In genomic region chrX:38334329-38335279, GRCm38 (mm10) we compare ENCODE assay signal across 8 mouse cellular contexts. TPM values are rescaled to one million over a fixed set of nuclear protein-coding genes. Genes with fewer than 3 reads are reported as not detected.
DNase-seq lines count a peak whose midpoint lies in the region; TF ChIP-seq lines count a peak whose summit lies in the region.

No protein-coding gene starts in this region.

- H3K9me3 ChIP-seq in forebrain, embryonic 10.5 days, result no peaks in the 10 kb centered on the region

- H3K27me3 ChIP-seq in myocyte (ENCODE audit: control insufficient read depth, insufficient read depth, insufficient read length), result no peaks in the 10 kb centered on the region
- H3K27me3 ChIP-seq in forebrain, embryonic 10.5 days (ENCODE audit: poor library complexity, severe bottlenecking), result no peaks in the 10 kb centered on the region

- no peak overlapping the region for H3K27ac ChIP-seq in layer of hippocampus, adult 2 months
- no peak overlapping the region for H3K27ac ChIP-seq in forebrain, embryonic 10.5 days

- H3K79me2 ChIP-seq in myocyte (ENCODE audit: control insufficient read depth, insufficient read depth), result no peaks in the 10 kb centered on the region

- WGBS in forebrain, embryonic 10.5 days, result 68% methylated on average over 8 of the region's 8 CpGs

- H3K4me1 ChIP-seq in forebrain, embryonic 10.5 days, result no peaks in the 10 kb centered on the region

- no peaks in the 10 kb centered on the region for H3K36me3 ChIP-seq in myocyte (ENCODE audit: control insufficient read depth, insufficient read depth)
- H3K36me3 ChIP-seq in forebrain, embryonic 10.5 days (replicated peaks), result no peaks in the 10 kb centered on the region

- no peak for TF ChIP-seq POLR2A in myocyte (IDR thresholded peaks at IDR 0.05; ENCODE audit: insufficient read length, low read depth)

- H3K4me3 ChIP-seq in layer of hippocampus, adult 2 months, result no peak overlapping the region
- H3K4me3 ChIP-seq in myocyte, result no peak overlapping the region
- no peak overlapping the region for H3K4me3 ChIP-seq in forebrain, embryonic 10.5 days

- H3ac ChIP-seq in myocyte (ENCODE audit: control insufficient read depth, insufficient read length), result no peak overlapping the region

- no peak for DNase-seq in layer of hippocampus, adult 2 months (ENCODE audit: low spot score in 2 of 2)
- DNase-seq in layer of hippocampus, adult 9-11 months, result no peak
- peak; percentile 28 for DNase-seq in MEL-GATA-1-ER (ENCODE audit: extremely low read depth, low read depth)
- DNase-seq in c-Kit-negative CD71-positive TER-119-positive erythroid progenitor cells, embryonic 14.5 days (ENCODE audit: low read depth, low spot score), result peak; percentile 12
- DNase-seq in kidney, postnatal 25 days, result peak; percentile 65 to 69
- no peak for DNase-seq in forebrain, embryonic 10.5 days (ENCODE audit: extremely low spot score, low spot score)
- no peak for DNase-seq in right cerebral cortex, adult 2 months (ENCODE audit: low spot score in 2 of 2)

- no peak overlapping the region for H3K4me2 ChIP-seq in myocyte (ENCODE audit: low read depth)

- peak; percentile 61 for TF ChIP-seq CTCF in layer of hippocampus, adult 2 months (conservative IDR thresholded peaks at IDR 0.05)

TF ChIP-seq in myocyte, 11 proteins besides CTCF, POLR2A, EP300 and RAD21:
- TF ChIP-seq USF1 (IDR thresholded peaks at IDR 0.05; ENCODE audit: low read depth) (peak; percentile 74), MYOD1 (IDR thresholded peaks at IDR 0.05; ENCODE audit: control insufficient read depth in 1 of 3, insufficient read length in 2 of 3, low read depth in 2 of 3) (no peak)

RNA-seq across cellular contexts. Expression of gene Atp1b4, which starts 18.6 kb away (rescaled TPM):
- total RNA-seq in layer of hippocampus, adult 2 months (2021), result not detected
- polyA plus RNA-seq in myocyte (2012; fragmentation: generic; extraction: Trizol), result not detected
- polyA plus RNA-seq in forebrain, embryonic 10.5 days (2016; fragmentation: Nextera tagmentation; extraction: Ambion mirVana), result not detected in 2 replicates

Comparison
In these comparisons a context has a peak if more than half of its experiments do, and no peak if none do; other contexts are left out.
1. DNase-seq: peak in MEL-GATA-1-ER (single experiment), c-Kit-negative CD71-positive TER-119-positive erythroid progenitor cells, embryonic 14.5 days (single experiment) and kidney, postnatal 25 days (2 of 2); none in layer of hippocampus, adult 2 months (0 of 2), layer of hippocampus, adult 9-11 months (single experiment), forebrain, embryonic 10.5 days (single experiment) and right cerebral cortex, adult 2 months (0 of 2).